Mouse (Mus musculus) embryo, embryonic 10.5 days (tissue): ENCODE measurements around the gene Stk24.
A peak's percentile ranks its signal among the peaks of the same experiment; 100 is the strongest.

Experiments used
- DNase-seq: peaks from one replicate; pipeline ENCODE4 v3.0.0-alpha.2; 2015; ENCODE audit warnings: low spot score

Gene Stk24

GRCm38 (mm10) chr14:121379116-121379826, 540 bp downstream of the Stk24 start:
- peak; percentile 84 for DNase-seq

GRCm38 (mm10) chr14:121378243-121379115, 1.3 kb downstream of the Stk24 start:
- peak; percentile 63 for DNase-seq

- no peak for DNase-seq
These were observed 3.2 kb downstream of the Stk24 start for GRCm38 (mm10) chr14:121376566-121376965.

GRCm38 (mm10) chr14:121373901-121374300, 5.9 kb downstream of the Stk24 start:
- DNase-seq = no peak

GRCm38 (mm10) chr14:121373020-121373419, 6.8 kb downstream of the Stk24 start:
- DNase-seq = no peak

GRCm38 (mm10) chr14:121371911-121372820, 7.6 kb downstream of the Stk24 start:
- no peak for DNase-seq

- DNase-seq = no peak
These were observed 10.4 kb downstream of the Stk24 start for GRCm38 (mm10) chr14:121369385-121369784.

- no peak for DNase-seq
These were observed 11.6 kb downstream of the Stk24 start for GRCm38 (mm10) chr14:121368108-121368705.

GRCm38 (mm10) chr14:121365991-121366728, 13.7 kb downstream of the Stk24 start:
- no peak for DNase-seq

- no peak for DNase-seq
These were observed 14.4 kb downstream of the Stk24 start for GRCm38 (mm10) chr14:121365390-121365789.

GRCm38 (mm10) chr14:121364282-121364681, 15.5 kb downstream of the Stk24 start:
- no peak for DNase-seq

GRCm38 (mm10) chr14:121361319-121362114, 18.3 kb downstream of the Stk24 start:
- no peak for DNase-seq

GRCm38 (mm10) chr14:121359850-121360249, 20.0 kb downstream of the Stk24 start:
- DNase-seq = peak; percentile 31

GRCm38 (mm10) chr14:121359015-121359414, 20.8 kb downstream of the Stk24 start:
- DNase-seq = peak; percentile 27

GRCm38 (mm10) chr14:121358327-121358726, 21.5 kb downstream of the Stk24 start:
- DNase-seq = no peak

GRCm38 (mm10) chr14:121356336-121356862, 23.4 kb downstream of the Stk24 start:
- no peak for DNase-seq

- no peak for DNase-seq
These were observed 24.1 kb downstream of the Stk24 start for GRCm38 (mm10) chr14:121355732-121356131.

- DNase-seq = no peak
These were observed 26.0 kb downstream of the Stk24 start for GRCm38 (mm10) chr14:121353648-121354377.

- DNase-seq = no peak
These were observed 27.1 kb downstream of the Stk24 start for GRCm38 (mm10) chr14:121352744-121353143.
